Mouse (Mus musculus): ENCODE results near the gene Ciapin1.

Ciapin1 gene

DNA sequence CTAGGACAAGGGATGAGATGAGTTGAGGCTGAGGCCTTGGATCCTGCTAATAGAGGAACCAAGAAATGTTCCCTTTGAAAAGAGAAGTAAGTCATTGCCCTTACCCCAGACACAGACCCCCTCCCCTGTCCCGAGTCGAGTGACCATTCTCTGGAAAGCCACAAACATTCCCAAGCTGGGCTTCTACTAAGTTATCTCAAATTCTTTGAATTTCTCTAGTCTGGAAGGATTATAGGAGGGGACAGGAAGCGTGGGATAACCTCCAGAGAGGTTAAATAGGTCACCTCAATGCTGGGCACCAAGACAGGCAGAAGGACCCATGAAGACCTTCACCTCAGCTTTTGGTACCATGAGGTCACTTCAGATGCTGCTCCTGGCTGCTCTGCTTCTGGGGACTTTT lies 28.0 kb downstream of the Ciapin1 start, which contains the start of gene Ccl17:
TSS of gene Ccl17 (plus strand) at position 301 of the 400 bp plus-strand sequence.
- DNase-seq (ENCODE audit: low spot score in 2 of 2): no peak

DNA sequence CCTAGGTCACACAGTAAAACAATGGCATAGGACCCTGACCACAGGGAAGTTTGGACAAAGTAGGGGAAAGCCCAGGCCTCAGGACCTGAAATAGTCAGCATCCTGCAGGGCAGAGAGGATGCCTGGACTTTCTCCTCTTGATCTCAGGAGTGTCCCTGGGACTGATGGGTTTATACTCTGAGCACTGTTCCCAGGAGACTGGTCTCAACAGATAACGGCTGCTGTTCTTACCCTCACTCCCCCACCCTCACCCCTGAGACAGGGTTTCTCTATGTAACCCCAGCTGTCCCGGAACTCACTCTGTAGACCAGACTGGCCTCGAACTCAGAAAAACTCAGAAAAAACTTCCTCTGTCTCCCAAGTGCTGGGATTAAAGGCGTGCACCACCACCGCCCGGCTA lies 29.8 kb downstream of the Ciapin1 start:
- DNase-seq (ENCODE audit: low spot score in 2 of 2): no peak

DNA sequence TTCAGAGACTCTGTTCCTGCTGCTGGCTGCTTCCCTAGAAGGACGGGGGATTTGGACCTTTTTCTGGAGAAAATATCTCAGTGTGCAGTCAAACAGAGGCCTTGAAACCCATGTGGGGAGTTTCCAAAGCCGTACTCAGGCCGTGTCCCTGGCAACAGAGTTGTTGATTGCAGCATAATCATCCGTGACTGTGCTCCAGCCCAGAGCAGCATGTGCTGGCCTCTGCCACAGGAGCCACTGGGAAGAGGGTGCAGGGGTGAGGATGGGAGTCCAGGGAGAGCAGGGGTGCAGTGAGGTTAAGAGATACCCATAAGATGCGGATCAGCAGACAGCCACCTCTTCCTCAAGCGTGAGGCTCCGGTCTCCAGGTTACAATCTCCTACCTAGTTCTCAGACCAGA lies 30.7 kb downstream of the Ciapin1 start:
- no peak for DNase-seq (ENCODE audit: low spot score in 2 of 2)

DNA sequence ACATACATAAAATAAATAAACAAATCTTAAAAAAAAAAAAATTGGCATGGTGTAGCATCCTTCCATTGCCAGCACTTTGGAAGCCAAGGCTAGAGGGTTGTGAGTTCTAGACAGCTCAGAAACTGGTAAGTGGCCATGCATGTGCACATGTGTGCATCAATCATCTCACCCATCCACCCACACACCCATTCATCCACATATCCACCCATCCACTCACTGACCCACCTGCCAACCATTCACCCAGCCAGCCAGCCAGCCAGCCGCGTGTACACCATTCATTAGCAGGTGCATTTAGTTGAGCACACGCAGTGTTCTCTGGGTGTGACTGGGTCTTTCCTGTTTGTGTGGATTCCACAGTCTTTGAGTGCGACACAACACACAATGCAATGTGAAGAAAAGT lies 32.3 kb downstream of the Ciapin1 start:
- no peak for DNase-seq (ENCODE audit: low spot score in 2 of 2)

DNA sequence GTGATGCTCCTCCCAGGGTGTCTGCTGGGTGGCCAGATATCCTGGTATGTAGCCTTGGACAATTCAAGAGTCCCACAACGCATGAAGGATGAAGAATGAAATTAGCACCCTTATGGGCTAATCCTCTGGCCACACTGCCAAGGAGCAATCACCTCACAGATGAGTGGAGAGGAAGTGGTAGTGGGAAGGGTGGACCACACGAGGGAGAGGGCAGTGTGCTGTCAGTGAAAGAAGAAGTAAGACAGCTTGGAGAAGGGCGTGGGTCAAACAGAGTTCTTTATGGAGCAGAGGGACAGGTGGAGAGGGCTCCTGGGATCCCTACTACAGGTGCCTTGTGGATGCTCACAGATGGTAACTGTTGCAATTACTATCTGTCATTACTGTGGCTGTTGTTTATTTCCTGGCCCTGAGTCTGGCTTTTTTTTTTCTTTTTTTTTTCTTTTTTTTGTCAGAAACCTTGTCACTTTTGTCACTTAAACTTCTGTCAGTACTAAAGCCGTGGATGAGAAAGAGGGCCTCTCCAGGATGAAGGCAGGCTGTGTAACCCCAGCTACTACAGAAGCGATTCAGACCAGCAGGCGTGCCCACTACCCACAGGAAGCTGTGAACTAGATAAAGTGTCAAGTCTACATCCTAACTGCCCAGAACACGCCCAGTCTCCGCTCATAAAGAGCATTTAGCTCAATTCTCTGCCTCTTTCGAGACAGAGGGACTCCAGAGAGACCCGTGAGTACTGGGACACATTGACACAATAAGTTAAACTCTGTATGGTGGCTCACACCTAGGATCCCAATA lies 33.4 kb downstream of the Ciapin1 start:
- no peak for DNase-seq (ENCODE audit: low spot score in 2 of 2)

DNA sequence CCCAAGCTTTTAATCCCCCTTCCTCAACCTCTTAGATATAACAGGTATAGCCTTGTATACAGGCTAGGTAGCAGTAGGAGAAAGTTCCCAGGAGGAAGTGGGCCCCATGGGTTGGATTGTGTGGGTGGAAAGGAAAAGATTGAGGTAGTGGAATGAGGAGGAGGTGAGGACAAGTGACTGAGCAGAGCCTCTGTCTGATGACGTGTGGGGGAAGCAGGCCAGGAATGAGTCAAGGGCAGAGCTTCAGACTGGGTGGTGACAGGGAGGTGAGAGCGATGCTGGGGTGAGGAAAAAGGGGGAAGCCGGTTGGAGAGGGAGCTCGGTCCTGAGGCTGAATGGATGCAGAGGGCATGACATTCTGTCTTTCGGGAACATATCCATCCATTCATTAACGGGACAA lies 34.6 kb downstream of the Ciapin1 start:
- no peak for DNase-seq (ENCODE audit: low spot score in 2 of 2)

DNA sequence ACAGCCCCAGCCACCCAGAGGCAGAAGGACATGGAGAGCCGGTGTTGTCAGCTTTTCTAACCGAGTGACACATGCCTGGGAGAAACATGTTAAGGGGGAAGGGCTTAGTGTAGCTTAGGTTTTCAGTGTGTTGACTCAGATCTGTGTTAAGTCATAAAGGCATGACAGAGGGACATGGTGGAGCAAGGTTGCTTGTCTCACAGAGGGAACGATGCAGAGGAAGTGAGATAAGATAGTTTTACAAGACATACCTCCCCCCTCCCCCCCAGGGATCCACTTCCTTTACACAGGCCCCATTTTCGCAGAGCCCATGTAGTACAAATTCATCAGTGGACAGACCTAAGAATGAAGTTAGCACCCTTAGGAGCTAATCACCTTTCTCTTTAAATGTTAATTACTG lies 35.8 kb downstream of the Ciapin1 start:
- DNase-seq (ENCODE audit: low spot score in 2 of 2): no peak

DNA sequence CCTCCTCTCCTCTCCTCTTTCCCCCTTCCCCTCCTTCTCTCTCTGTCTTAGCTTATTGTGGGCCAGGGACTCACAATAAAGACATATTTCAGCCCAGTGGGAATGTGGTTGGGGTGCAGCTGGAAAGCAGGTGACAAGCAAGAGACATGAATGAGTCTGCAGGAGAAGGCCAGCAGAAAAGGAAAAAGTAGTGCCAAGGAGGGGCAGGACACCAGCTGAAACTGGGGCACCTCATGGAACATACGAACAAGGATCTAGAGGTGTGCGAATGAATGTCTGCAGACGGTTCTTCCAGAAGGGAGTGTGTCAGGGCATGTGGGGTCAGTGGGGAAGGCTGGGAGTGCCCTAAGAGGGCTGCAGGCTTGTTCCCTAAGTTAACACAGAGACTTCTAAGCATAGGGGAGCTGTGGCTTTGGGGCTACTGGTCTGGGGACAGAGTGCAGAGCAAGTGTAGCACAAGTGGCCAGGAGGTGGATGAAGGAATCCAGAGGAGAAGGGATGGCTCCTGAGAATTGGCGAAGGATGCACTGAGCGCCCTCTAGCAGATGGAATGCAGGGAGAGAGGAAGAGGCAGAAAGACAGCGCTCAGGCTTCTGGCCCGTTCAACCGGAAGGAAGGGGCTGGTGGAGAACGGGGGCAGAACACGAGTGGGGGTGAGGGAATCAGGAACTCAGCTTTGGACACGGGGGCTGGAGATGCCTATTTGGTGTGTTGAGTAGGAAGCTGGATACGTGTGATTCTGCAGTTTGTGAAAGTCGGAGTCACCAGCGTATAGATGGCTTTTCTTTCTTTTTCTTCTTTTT lies 36.7 kb downstream of the Ciapin1 start:
- peak in 1 of 2 experiments; percentile 63 for DNase-seq (ENCODE audit: low spot score in 2 of 2)

DNA sequence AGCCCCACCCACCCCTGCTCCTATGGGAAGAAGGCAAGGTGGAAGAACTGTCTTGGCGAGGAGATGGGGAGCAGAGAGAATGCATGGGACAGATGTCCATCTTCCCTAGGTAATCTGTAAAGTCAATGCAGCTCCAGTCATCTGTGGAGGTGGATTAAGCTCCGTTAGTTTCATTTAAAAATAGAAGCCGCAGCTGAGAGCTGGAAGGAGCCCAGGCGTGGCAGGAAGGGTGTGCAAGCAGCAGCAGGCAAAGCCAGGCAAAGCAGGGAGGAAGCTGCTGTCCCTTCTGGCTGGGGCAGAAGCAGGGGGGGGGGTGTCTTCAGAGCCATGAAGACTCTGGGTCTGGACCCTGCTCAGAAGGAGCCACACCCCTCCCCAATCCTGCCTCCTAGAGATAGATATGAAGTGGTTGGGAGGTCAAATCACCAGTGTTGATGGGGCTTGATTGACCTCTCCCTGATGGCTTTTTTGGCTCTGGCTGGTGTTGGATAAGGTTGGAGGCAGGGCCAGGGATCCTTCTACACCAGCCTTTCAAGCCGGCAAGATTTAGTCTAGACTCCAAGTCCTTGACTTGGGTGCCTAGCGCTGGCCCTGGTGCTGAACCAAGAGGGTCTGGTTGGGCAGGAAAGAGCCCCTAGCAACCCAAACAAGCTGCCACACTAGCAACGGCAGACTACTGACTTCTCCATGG lies 37.7 kb downstream of the Ciapin1 start:
- DNase-seq (ENCODE audit: low spot score in 2 of 2): peak; percentile 72 to 78

DNA sequence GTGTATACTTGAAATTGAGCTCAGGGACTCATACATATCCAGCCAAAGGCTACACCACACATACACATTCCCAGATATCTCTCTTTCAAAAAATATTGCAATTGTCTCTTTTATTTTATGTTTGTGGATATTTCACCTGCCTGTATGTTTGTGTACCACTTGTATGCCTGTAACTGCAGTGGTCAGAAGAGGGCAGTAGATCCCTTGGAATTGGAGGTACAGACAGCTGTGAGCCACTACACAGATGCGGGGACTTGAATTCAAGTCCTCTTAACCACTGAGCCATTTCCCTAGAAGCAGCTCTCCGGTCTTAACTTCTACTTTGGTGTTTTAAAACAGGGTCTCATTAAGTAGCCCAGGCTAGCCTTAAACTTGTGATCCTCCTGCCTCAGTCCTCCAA lies 43.4 kb downstream of the Ciapin1 start:
- no peak for DNase-seq (ENCODE audit: low spot score in 2 of 2)

DNA sequence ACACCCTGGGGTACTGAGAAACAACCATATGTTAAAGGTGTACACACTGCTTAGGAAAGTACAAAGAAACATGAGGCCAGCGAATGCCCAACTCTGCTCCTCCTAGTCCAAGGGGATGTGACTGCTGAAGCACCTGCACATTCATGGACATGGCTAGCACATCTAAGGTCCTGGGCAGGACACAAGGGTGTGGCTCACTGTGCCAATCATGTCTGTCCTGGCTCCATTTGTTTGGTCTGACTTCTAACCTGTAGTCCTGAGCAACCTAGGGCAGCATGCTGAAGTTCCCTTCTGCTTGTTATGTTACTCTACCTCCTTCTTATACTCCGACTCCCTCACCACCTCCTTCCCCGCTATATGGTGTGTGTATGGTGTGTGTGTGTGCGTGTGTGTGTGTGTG lies 43.8 kb downstream of the Ciapin1 start:
- no peak for DNase-seq (ENCODE audit: low spot score in 2 of 2)

DNA sequence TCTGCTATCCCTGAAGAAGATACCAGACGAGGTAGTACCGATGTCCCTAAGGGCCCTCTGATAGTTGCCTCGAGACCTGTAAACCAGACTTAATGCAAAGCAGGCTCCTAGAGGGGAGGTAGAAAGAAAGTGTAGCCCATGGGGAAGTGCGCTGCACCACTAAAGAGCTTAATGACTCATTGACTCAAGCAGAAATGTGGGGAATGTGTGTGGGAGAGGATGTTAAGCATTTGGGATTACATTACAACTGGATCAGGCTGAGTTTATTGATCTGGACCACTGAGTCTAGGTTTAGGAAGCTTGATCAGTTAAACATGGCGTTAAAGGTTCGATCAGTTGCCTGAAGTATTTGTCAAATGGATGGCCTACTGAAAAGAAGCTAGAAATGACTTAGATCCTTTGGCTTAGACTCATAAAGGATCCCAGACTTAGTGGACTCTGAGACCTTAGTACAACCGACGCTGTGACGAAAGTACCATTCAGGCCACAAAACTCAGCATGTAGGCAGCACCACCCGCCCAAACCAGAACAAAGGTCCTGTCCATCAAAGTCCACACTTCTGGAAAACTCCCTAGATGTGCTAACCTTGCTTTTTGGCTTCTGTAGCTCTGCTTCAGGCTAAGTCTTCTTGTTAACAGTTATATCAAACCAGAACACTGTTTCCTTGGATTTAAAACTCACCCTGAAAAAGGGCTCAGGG lies 48.8 kb downstream of the Ciapin1 start:
- no peak for DNase-seq (ENCODE audit: low spot score in 2 of 2)

DNA sequence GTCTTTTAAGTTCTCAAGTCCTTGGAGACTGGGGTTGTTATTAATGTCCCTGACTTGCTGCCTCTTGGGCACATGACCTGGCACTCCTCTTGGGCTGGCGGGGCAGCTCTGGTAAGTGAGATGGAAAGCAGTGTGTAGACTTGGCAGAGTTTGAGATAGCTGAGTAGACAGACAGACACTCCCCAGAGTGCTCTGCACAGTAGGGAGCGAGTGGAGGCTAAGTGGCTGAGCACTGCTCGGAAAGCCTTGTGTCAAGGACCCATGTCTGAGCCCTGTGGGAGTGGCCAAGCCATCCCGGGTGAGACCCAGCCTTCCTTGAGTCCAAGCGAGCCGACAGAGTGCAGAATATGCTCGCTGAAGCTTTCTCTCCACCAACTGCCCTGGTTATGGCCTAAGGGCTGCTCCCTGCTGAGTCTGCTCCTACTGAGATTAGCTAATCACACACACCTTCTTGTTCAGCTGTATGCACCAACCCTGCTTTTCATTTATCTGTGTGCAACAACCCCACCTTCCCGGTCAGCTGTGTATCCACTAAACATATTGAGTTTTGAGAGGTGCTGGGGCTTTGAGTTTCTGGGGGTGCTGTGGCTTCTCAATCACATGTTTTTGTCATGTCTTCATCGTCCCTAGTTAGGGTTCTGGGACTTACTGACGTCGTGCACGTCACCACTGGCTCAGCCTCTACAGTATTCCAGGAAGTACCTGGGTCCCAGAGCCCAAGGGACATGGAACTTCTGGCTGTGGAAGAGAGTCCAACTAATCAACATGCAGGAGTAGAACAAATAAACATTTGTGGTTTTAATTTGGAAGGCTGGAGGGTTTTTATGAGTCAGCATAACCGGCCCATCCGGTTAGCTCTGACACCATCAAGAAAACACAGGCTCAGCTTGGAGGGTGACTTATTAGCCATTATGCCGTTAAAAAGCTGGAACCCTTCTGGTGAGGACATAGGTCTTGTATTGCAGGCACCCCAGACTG lies 50.3 kb downstream of the Ciapin1 start:
- DNase-seq (ENCODE audit: low spot score in 2 of 2): no peak

DNA sequence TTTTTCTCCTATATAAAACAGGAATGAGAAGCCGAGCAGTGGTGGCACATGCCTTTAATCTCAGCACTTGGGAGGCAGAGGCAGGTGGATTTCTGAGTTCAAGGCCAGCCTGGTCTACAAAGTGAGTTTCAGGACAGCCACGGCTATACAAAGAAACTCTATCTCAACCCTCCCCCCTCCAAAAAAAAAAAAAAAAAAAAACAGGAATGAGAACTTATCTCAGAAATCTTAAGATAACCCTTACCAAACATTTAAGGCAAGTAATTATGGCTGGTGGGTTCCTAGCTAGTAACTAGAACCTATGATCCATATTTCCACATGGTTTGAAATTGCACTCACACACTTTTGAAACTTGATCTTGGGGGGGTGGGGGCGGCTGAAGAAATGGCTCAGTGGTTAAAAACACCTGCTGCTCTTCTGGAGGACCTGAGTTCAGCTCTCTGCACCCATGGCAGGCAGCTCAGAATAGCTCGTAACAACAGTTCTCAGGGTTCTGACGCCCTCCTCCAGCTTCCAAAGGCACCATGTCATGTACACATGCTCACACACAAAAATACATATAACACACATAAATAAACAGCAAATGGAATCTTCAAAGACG lies 52.1 kb downstream of the Ciapin1 start:
- DNase-seq (ENCODE audit: low spot score in 2 of 2): no peak

DNA sequence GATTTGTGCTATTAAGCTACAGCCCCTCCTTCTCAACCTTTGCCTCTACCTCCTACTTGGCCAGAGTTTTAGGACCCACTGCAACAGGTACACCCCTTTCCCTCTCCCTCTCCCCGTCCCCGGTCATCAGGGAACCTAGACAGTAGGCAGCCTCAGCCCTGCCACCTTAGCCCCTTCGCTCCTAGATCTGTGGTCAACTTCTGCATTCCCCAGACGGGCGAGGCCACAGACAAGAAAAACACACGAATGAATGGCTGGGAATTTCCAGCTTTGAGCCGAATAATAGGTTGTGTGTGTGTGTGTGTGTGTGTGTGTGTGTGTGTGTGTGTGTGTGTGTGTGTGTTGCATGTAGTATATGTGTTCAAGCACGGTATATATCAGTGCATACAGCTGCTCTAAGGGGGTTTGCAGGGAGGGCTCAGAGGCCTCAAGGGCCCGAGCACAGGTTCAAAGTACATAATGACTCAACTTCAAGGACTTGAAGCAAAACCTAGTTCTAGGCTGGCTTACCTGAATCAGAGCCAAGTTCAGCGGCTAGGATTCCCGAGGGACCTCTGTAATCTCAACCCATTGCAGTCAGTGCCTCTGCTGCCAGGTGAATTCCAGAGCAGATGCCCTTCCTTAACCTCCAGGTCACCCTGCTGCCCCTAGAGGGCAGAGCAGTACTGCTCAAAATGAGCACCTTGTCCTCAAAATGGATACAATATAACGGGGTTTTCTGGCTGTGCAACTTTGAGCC lies 52.7 kb downstream of the Ciapin1 start:
- peak; percentile 34 to 41 for DNase-seq (ENCODE audit: low spot score in 2 of 2)

DNA sequence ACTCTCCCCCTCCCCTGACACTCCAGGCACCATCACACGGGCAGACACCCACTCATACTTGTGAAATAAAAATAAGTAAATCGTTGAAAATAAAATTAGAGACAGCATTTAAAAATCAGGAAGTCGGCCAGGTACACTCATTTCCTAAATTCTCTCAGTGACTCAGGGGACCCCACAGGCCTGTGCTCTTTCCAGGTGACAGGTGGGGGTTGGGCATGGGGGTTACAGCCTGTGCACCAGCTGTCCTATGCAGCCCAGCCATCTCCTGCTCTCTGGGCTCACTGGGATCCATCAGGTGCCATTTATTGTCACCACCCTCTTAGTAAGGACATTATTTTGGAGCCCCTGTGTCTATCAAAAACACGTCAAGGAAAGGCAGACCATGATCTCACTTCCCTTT lies 54.3 kb downstream of the Ciapin1 start:
- DNase-seq (ENCODE audit: low spot score in 2 of 2): no peak

DNA sequence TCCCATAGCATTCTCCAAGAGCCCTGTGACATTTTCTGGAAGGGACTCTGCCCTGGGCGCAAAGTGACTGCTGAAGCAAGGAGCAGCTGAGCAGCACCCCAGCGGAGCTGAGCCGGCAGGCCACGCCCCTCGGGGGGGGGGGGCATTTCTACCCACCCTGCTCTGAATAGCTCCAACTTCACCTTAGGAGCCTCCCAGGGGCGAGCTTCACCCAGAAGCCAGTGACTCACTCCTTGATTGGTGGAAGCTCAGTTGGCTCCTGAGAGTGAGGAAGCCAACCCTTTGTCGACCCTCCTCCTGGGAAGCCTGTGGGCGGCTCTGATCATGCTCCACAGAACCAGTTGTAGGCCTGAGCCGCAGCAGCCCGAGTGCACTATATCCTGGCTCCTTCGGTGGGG lies 56.3 kb downstream of the Ciapin1 start:
- peak; percentile 47 to 54 for DNase-seq (ENCODE audit: low spot score in 2 of 2)

DNA sequence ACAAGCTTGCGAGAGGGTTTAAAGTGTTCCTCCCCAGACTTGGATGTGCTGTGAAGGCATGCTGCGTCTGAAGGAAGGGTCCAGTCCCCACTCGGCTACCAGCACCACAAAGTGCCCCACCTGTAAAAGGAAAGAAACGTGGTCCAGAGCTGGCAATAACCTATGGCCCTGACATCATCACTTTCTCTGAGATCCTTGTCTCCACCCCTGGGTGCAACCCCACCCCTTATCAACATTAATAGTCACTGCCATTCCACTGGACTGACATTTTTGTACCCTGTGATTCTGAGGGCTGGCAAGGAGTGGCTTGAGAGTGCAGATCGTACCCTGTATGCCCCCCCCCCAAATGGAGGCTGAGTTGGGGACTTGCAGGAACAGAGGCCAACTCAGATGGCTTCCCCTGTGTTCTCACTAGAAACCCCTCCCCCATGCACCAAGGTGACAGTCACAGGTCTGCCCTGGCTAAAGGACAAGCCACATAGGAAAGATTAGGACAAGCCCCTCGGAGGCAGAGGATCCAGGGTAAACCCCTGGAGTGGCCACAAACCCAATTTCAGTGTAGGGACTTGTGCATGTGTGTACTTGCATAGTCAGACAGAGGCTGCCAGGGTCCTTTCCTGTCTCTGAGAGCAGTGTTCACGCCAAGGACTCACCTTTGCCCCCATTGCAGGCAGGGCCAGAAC lies 56.9 kb downstream of the Ciapin1 start:
- DNase-seq (ENCODE audit: low spot score in 2 of 2): no peak
